Mouse (Mus musculus) forebrain, postnatal 0 days (tissue): ENCODE data around the gene Apom. TPM values are rescaled to one million over a fixed set of nuclear protein-coding genes. Genes with fewer than 3 reads are reported as not detected.
A peak's percentile ranks its signal among the peaks of the same experiment; 100 is the strongest.

Experiments used
- ATAC-seq: fragments of 200-750 bp; cut with Nextera tagmentation; 2 replicates; pipeline ENCODE4 v1.8.0; 2017; ENCODE audit warnings: mild to moderate bottlenecking, moderate library complexity
- DNase-seq: peaks from one replicate; pipeline ENCODE4 v3.0.0-alpha.2; 2015
- H3K27ac ChIP-seq: fragments of 300-500 bp; sonication (generic); 2 replicates; pipeline ENCODE4 v1.5.1; 2014; ENCODE audit warnings: low read depth, mild to moderate bottlenecking, antibody characterized with exemption, low read length, moderate library complexity, mixed read lengths
- H3K27me3 ChIP-seq: fragments of 300-500 bp; sonication (generic); 2 replicates; pipeline ENCODE4 v1.6.1; 2014; ENCODE audit warnings: mild to moderate bottlenecking, low read length, mixed read lengths; ENCODE audit not compliant: insufficient read depth
- H3K36me3 ChIP-seq: fragments of 300-500 bp; sonication (generic); 2 replicates; pipeline ENCODE4 v1.6.1; 2014; ENCODE audit warnings: mild to moderate bottlenecking, moderate library complexity; ENCODE audit not compliant: insufficient read depth
- H3K4me1 ChIP-seq: fragments of 300-500 bp; sonication (generic); 2 replicates; pipeline ENCODE4 v1.6.1; 2014; ENCODE audit warnings: antibody characterized with exemption; ENCODE audit not compliant: insufficient read depth
- H3K4me2 ChIP-seq: fragments of 300-500 bp; sonication (generic); 2 replicates; pipeline ENCODE4 v1.6.1; 2014; ENCODE audit warnings: low read depth, mild to moderate bottlenecking, moderate library complexity
- H3K4me3 ChIP-seq: fragments of 300-500 bp; sonication (generic); 2 replicates; pipeline ENCODE4 v1.5.1; 2014; ENCODE audit warnings: low read depth, low read length, mixed read lengths
- H3K9ac ChIP-seq: fragments of 300-500 bp; sonication (generic); 2 replicates; pipeline ENCODE4 v1.6.1; 2014; ENCODE audit warnings: mild to moderate bottlenecking
- H3K9me3 ChIP-seq: fragments of 300-500 bp; sonication (generic); 2 replicates; pipeline ENCODE4 v1.6.1; 2016; ENCODE audit warnings: low read length
- CTCF ChIP-seq: sonication (generic); IDR thresholded peaks from 2 replicates; pipeline ENCODE4 v1.5.1; 2016; ENCODE audit warnings: antibody characterized with exemption, control low read depth, low read depth
- WGBS: fragments of 180-500 bp; shearing (Covaris S2); extraction: QIAGEN DNeasy Blood & Tissue Kit; methylation state at CpG from one replicate; pipeline ENCODE4 v1.1.7; 2014; 5-methylcytosine and 5-hydroxymethylcytosine counted together
- polyA plus RNA-seq: library from polyadenylated mRNA; unstranded; fragments of >200 nt; fragmentation: Nextera tagmentation; extraction: Ambion mirVana; gene quantifications from 2 replicates; pipeline ENCODE4 v1.2.1, GENCODE M21; 2015
- total RNA-seq: library from RNA; depleted of rRNA; stranded (reverse); fragments of >200 nt; gene quantifications from 2 replicates; pipeline ENCODE4 v1.2.3, GENCODE M21; 2014

The Apom gene
- total and polyA plus RNA-seq, 2 experiments from 2014 or later = 0.71 TPM; not detected in 1

GRCm38 (mm10) chr17:35164218-35164567 lies 32.3 kb upstream of the Apom start:
- no peak for ATAC-seq
- peaks cover 17% of the 10 kb centered on the region for H3K4me1 ChIP-seq

GRCm38 (mm10) chr17:35163326-35164081 lies 31.7 kb upstream of the Apom start:
- WGBS = 7% methylated on average over 8 of the region's 8 CpGs

More at GRCm38 (mm10) chr17:35164218-35164567, 32.3 kb upstream of the Apom start:
- Histone ChIP-seq H3K9ac (peak overlapping the region; percentile 100), H3K4me2 (peak overlapping the region; percentile 66), H3K9me3 (no peaks in the 10 kb centered on the region), H3K36me3 (peaks cover 35% of the 10 kb centered on the region), H3K27me3 (no peaks in the 10 kb centered on the region), H3K4me3 (peak overlapping the region; percentile 94), H3K27ac (peak overlapping the region; percentile 98)
- 0% methylated on average over 13 of the region's 28 CpGs for WGBS
- DNase-seq = no peak
- no peak for TF ChIP-seq CTCF

GRCm38 (mm10) chr17:35162730-35163129 lies 30.9 kb upstream of the Apom start:
- H3K27me3 ChIP-seq = no peaks in the 10 kb centered on the region
- 22% methylated on average over 12 of the region's 12 CpGs for WGBS
- DNase-seq (no peak), ATAC-seq (no peak)
- H3K4me1 ChIP-seq = peaks cover 17% of the 10 kb centered on the region
- H3K4me3 ChIP-seq = peak overlapping the region; percentile 94
- no peak for TF ChIP-seq CTCF
- peaks cover 50% of the 10 kb centered on the region for H3K36me3 ChIP-seq
- H3K9ac ChIP-seq = peak overlapping the region; percentile 100
- peak overlapping the region; percentile 29; the same call in 1 of the 2 replicates for H3K27ac ChIP-seq
- peak overlapping the region; percentile 66 for H3K4me2 ChIP-seq
- no peaks in the 10 kb centered on the region for H3K9me3 ChIP-seq

More at GRCm38 (mm10) chr17:35163326-35164081, 31.7 kb upstream of the Apom start:
- no peak for ATAC-seq
- Histone ChIP-seq H3K27ac (peak overlapping the region; percentile 98), H3K4me2 (peak overlapping the region; percentile 66), H3K4me1 (peaks cover 17% of the 10 kb centered on the region), H3K36me3 (peaks cover 42% of the 10 kb centered on the region), H3K9me3 (no peaks in the 10 kb centered on the region), H3K4me3 (peak overlapping the region; percentile 94), H3K27me3 (no peaks in the 10 kb centered on the region), H3K9ac (peak overlapping the region; percentile 100)
- no peak for TF ChIP-seq CTCF
- DNase-seq = no peak

GRCm38 (mm10) chr17:35162121-35162520 lies 30.3 kb upstream of the Apom start:
- H3K36me3 ChIP-seq = peaks cover 56% of the 10 kb centered on the region
- no peak for TF ChIP-seq CTCF
- no peak for DNase-seq

GRCm38 (mm10) chr17:35161421-35161820 lies 29.6 kb upstream of the Apom start:
- DNase-seq = no peak
- no peak for ATAC-seq
- no peak overlapping the region for H3K9ac ChIP-seq
- H3K4me2 ChIP-seq = no peak overlapping the region
- H3K4me1 ChIP-seq = peaks cover 16% of the 10 kb centered on the region
- H3K36me3 ChIP-seq = peaks cover 63% of the 10 kb centered on the region
- no peaks in the 10 kb centered on the region for H3K9me3 ChIP-seq
- WGBS = 88% methylated on average over 11 of the region's 11 CpGs
- no peak overlapping the region for H3K27ac ChIP-seq
- no peak for TF ChIP-seq CTCF
- no peaks in the 10 kb centered on the region for H3K27me3 ChIP-seq
- no peak overlapping the region for H3K4me3 ChIP-seq

More at GRCm38 (mm10) chr17:35162121-35162520, 30.3 kb upstream of the Apom start:
- Histone ChIP-seq H3K27me3 (no peaks in the 10 kb centered on the region), H3K4me2 (peak overlapping the region; percentile 66), H3K27ac (no peak overlapping the region), H3K4me3 (peak overlapping the region; percentile 94; the same call in 1 of the 2 replicates), H3K9me3 (no peaks in the 10 kb centered on the region), H3K9ac (peak overlapping the region; percentile 100), H3K4me1 (peaks cover 17% of the 10 kb centered on the region)
- no peak for ATAC-seq
- 68% methylated on average over 14 of the region's 14 CpGs for WGBS

GRCm38 (mm10) chr17:35159638-35160037 lies 27.8 kb upstream of the Apom start:
- Histone ChIP-seq H3K27me3 (no peaks in the 10 kb centered on the region), H3K9me3 (no peaks in the 10 kb centered on the region), H3K36me3 (peaks cover 81% of the 10 kb centered on the region), H3K4me3 (no peak overlapping the region), H3K9ac (no peak overlapping the region), H3K27ac (no peak overlapping the region), H3K4me1 (peaks cover 10% of the 10 kb centered on the region), H3K4me2 (no peak overlapping the region)
- no peak for TF ChIP-seq CTCF
- WGBS = 84% methylated on average over 7 of the region's 7 CpGs
- DNase-seq = no peak
- ATAC-seq = no peak

GRCm38 (mm10) chr17:35158850-35159593 lies 27.2 kb upstream of the Apom start:
- peaks cover 10% of the 10 kb centered on the region for H3K4me1 ChIP-seq
- no peak for DNase-seq
- no peaks in the 10 kb centered on the region for H3K27me3 ChIP-seq
- no peak for ATAC-seq
- no peak overlapping the region for H3K9ac ChIP-seq
- H3K9me3 ChIP-seq = no peaks in the 10 kb centered on the region
- TF ChIP-seq CTCF = no peak
- 93% methylated on average over 16 of the region's 16 CpGs for WGBS
- no peak overlapping the region for H3K4me2 ChIP-seq
- no peak overlapping the region for H3K27ac ChIP-seq
- no peak overlapping the region for H3K4me3 ChIP-seq
- peaks cover 87% of the 10 kb centered on the region for H3K36me3 ChIP-seq
